Mouse (Mus musculus) cerebellum, postnatal 25 days (tissue): ENCODE measurements around the gene Ube2j1.

ENCODE experiments used
- DNase-seq, 2 experiments: peaks; one replicate each; pipeline ENCODE4 v3.0.0; 2021; ENCODE audit warnings: mixed read lengths in 2 of 2

Ube2j1 gene

GRCm38 (mm10) chr4:33072526-33073161 lies 41.4 kb downstream of the Ube2j1 start:
- DNase-seq = no peak

GRCm38 (mm10) chr4:33074406-33074805 lies 43.2 kb downstream of the Ube2j1 start:
- DNase-seq = no peak

GRCm38 (mm10) chr4:33074851-33075250 lies 43.6 kb downstream of the Ube2j1 start:
- DNase-seq = no peak

- DNase-seq = no peak
Observed at GRCm38 (mm10) chr4:33075776-33076524, 44.7 kb downstream of the Ube2j1 start.

GRCm38 (mm10) chr4:33077161-33077560 lies 45.9 kb downstream of the Ube2j1 start:
- DNase-seq = no peak

- DNase-seq = no peak
Observed at GRCm38 (mm10) chr4:33077724-33078123, 46.5 kb downstream of the Ube2j1 start.

- no peak for DNase-seq
Observed at GRCm38 (mm10) chr4:33078492-33078891, 47.3 kb downstream of the Ube2j1 start.

- DNase-seq = no peak
Observed at GRCm38 (mm10) chr4:33099118-33099694, 68.0 kb downstream of the Ube2j1 start.
